Mouse (Mus musculus) limb, embryonic 14.5 days (tissue): ENCODE data around the gene Dna2. TPM values are rescaled to one million over a fixed set of nuclear protein-coding genes. Genes with fewer than 3 reads are reported as not detected.

Experiments used
- ATAC-seq: fragments of 200-750 bp; cut with Nextera tagmentation; 2 replicates; pipeline ENCODE4 v1.8.0; 2017; ENCODE audit warnings: low read depth, moderate number of reproducible peaks, moderate TSS enrichment; ENCODE audit not compliant: low FRiP score
- DNase-seq: peaks from one replicate; pipeline ENCODE4 v3.0.0-alpha.2; 2015; ENCODE audit warnings: low spot score
- H3K27ac ChIP-seq: fragments of 300-500 bp; sonication (generic); replicated peaks from 2 replicates; pipeline ENCODE4 v1.5.1; 2014; ENCODE audit warnings: low read depth, mild to moderate bottlenecking, low read length, moderate library complexity, mixed read lengths
- H3K27me3 ChIP-seq: fragments of 300-500 bp; sonication (generic); 2 replicates; pipeline ENCODE4 v1.6.1; 2014; ENCODE audit warnings: low read length, mixed read lengths; ENCODE audit not compliant: control insufficient read depth, insufficient read depth
- H3K36me3 ChIP-seq: fragments of 300-500 bp; sonication (generic); 2 replicates; pipeline ENCODE4 v1.6.1; 2014; ENCODE audit warnings: mild to moderate bottlenecking, low read length, moderate library complexity, mixed read lengths; ENCODE audit not compliant: control insufficient read depth, insufficient read depth
- H3K4me1 ChIP-seq: fragments of 300-500 bp; sonication (generic); 2 replicates; pipeline ENCODE4 v1.6.1; 2014; ENCODE audit warnings: antibody characterized with exemption, low read length, mixed read lengths; ENCODE audit not compliant: control insufficient read depth, insufficient read depth
- H3K4me2 ChIP-seq: fragments of 300-500 bp; sonication (generic); replicated peaks from 2 replicates; pipeline ENCODE4 v1.6.1; 2014; ENCODE audit warnings: low read depth, mild to moderate bottlenecking, low read length, moderate library complexity; ENCODE audit not compliant: severe bottlenecking
- H3K4me3 ChIP-seq: fragments of 300-500 bp; sonication (generic); replicated peaks from 2 replicates; pipeline ENCODE4 v1.5.1; 2014; ENCODE audit warnings: low read length
- H3K9ac ChIP-seq: fragments of 300-500 bp; sonication (generic); 2 replicates; pipeline ENCODE4 v1.6.1; 2014; ENCODE audit warnings: mild to moderate bottlenecking, low read depth, low read length, moderate library complexity; ENCODE audit not compliant: severe bottlenecking
- H3K9me3 ChIP-seq: fragments of 300-500 bp; sonication (generic); 2 replicates; pipeline ENCODE4 v1.6.1; 2016; ENCODE audit warnings: low read length; ENCODE audit not compliant: control insufficient read depth
- POLR2A ChIP-seq: fragments of 200-500 bp; IDR thresholded peaks from 2 replicates; pipeline ENCODE4 v1.8.0; 2012; ENCODE audit warnings: inconsistent platforms, mild to moderate bottlenecking, moderate library complexity, borderline replicate concordance; ENCODE audit not compliant: insufficient read depth, insufficient read length; ENCODE audit errors: extremely low read depth
- WGBS: fragments of 180-500 bp; shearing (Covaris S2); extraction: QIAGEN DNeasy Blood & Tissue Kit; methylation state at CpG from one replicate; pipeline ENCODE4 v1.1.7; 2014; 5-methylcytosine and 5-hydroxymethylcytosine counted together
- polyA plus RNA-seq, 2 experiments: library from polyadenylated mRNA; depleted of rRNA in 1 of 2; stranded (reverse) in 1 of 2; unstranded in 1 of 2; fragments of >200 nt; fragmentation: Nextera tagmentation in 1 of 2; extraction: Ambion mirVana in 1 of 2; gene quantifications; 2 replicates each; pipeline versions ENCODE4 v1.2.1 to v1.2.3; 2012 to 2014

Dna2 gene
- polyA plus RNA-seq, 2 experiments = 13.2 to 25.5 TPM

GRCm38 (mm10) chr10:62948551-62948950 lies 1.7 kb downstream of the Dna2 start:
- no peak for TF ChIP-seq POLR2A
- Histone ChIP-seq H3K9ac (no peak overlapping the region), H3K36me3 (peaks cover 14% of the 10 kb centered on the region), H3K27me3 (no peaks in the 10 kb centered on the region), H3K27ac (no peak overlapping the region), H3K4me2 (no peak overlapping the region), H3K4me1 (0 out of 2 replicates have a peak, but pooled peaks cover 4% of the 10 kb centered on the region), H3K9me3 (no peaks in the 10 kb centered on the region), H3K4me3 (no peak overlapping the region)
- ATAC-seq (no peak), DNase-seq (no peak)
- WGBS = 93% methylated on average over 7 of the region's 7 CpGs

- Histone ChIP-seq H3K4me1 (no peaks in the 10 kb centered on the region), H3K27ac (no peak overlapping the region), H3K4me3 (no peak overlapping the region), H3K27me3 (no peaks in the 10 kb centered on the region), H3K9me3 (no peaks in the 10 kb centered on the region), H3K9ac (no peak overlapping the region), H3K4me2 (no peak overlapping the region), H3K36me3 (peaks cover 80% of the 10 kb centered on the region)
- ATAC-seq = no peak
- TF ChIP-seq POLR2A = no peak
- DNase-seq = no peak
- 93% methylated on average over 7 of the region's 7 CpGs for WGBS
Observed at GRCm38 (mm10) chr10:62963956-62964355, 17.1 kb downstream of the Dna2 start.

GRCm38 (mm10) chr10:62965796-62966195 lies 19.0 kb downstream of the Dna2 start:
- Histone ChIP-seq H3K36me3 (peaks cover 78% of the 10 kb centered on the region), H3K9me3 (no peaks in the 10 kb centered on the region), H3K4me3 (no peak overlapping the region), H3K4me1 (no peaks in the 10 kb centered on the region), H3K9ac (no peak overlapping the region), H3K4me2 (no peak overlapping the region), H3K27ac (no peak overlapping the region), H3K27me3 (no peaks in the 10 kb centered on the region)
- ATAC-seq (no peak), DNase-seq (no peak)
- WGBS = 92% methylated on average over 11 of the region's 11 CpGs
- TF ChIP-seq POLR2A = no peak

- no peak for TF ChIP-seq POLR2A
- H3K36me3 ChIP-seq = peaks cover 76% of the 10 kb centered on the region
- no peak overlapping the region for H3K27ac ChIP-seq
- no peaks in the 10 kb centered on the region for H3K4me1 ChIP-seq
- DNase-seq = no peak
- H3K9ac ChIP-seq = no peak overlapping the region
- no peak overlapping the region for H3K4me2 ChIP-seq
- no peaks in the 10 kb centered on the region for H3K27me3 ChIP-seq
- no peak for ATAC-seq
- H3K9me3 ChIP-seq = no peaks in the 10 kb centered on the region
- 94% methylated on average over 15 of the region's 15 CpGs for WGBS
- no peak overlapping the region for H3K4me3 ChIP-seq
Observed at GRCm38 (mm10) chr10:62966291-62966690, 19.5 kb downstream of the Dna2 start.

GRCm38 (mm10) chr10:62971821-62972220 lies 25.0 kb downstream of the Dna2 start:
- H3K4me3 ChIP-seq = no peak overlapping the region
- H3K27ac ChIP-seq = no peak overlapping the region
- TF ChIP-seq POLR2A = no peak
- no peaks in the 10 kb centered on the region for H3K4me1 ChIP-seq
- no peak overlapping the region for H3K9ac ChIP-seq
- no peak for ATAC-seq
- H3K36me3 ChIP-seq = peaks cover 42% of the 10 kb centered on the region
- H3K4me2 ChIP-seq = no peak overlapping the region
- H3K27me3 ChIP-seq = no peaks in the 10 kb centered on the region
- no peaks in the 10 kb centered on the region for H3K9me3 ChIP-seq
- 84% methylated on average over 16 of the region's 16 CpGs for WGBS
- DNase-seq = no peak

- Histone ChIP-seq H3K4me1 (0 out of 2 replicates have a peak, but pooled peaks cover 3% of the 10 kb centered on the region), H3K27ac (no peak overlapping the region), H3K27me3 (no peaks in the 10 kb centered on the region), H3K9ac (peak overlapping the region; percentile 92), H3K36me3 (peaks cover 23% of the 10 kb centered on the region), H3K4me2 (peak overlapping the region; percentile 63), H3K4me3 (peak overlapping the region; percentile 97), H3K9me3 (no peaks in the 10 kb centered on the region)
- WGBS = 10% methylated on average over 10 of the region's 10 CpGs
- no peak for TF ChIP-seq POLR2A
- no peak for DNase-seq
- no peak; the same call in 1 of the 2 replicates for ATAC-seq
Observed at GRCm38 (mm10) chr10:62979667-62980038, 32.8 kb downstream of the Dna2 start.
